Mouse (Mus musculus) activated CD4-positive, CD25-positive, alpha-beta regulatory T cell, adult 4 months (primary cell): ENCODE data around the gene Slc22a12. TPM values are rescaled to one million over a fixed set of nuclear protein-coding genes. Genes with fewer than 3 reads are reported as not detected.

Experiments used
- ATAC-seq: one replicate; pipeline ENCODE4 v1.8.0; 2017
- polyA plus RNA-seq, 2 experiments: library from polyadenylated mRNA; unstranded; fragments of 100-300 nt; shearing (Covaris generic); gene quantifications; one replicate each; pipeline ENCODE4 v1.2.1; 2017

Slc22a12 gene
- polyA plus RNA-seq, 2 experiments from 2014 or later: not detected

DNA sequence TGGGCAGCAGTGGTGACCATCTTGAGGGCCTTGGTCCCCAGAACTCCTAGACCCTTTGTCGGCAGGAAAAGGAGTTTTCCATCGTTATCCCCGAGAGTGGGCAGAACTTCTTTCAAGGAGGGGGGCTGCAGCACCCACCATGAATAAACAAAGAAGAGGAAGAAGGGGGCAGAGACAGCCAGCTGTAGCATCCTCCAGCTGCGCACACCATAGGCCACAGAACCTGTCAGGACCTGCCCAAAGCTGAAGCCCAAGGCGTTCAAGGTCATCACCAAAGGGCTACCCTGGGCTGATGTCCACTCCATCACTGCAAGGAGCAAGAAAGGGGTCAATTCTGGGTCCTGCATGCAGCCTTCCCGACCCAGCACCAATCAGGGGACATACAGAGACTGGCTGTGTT, 2.6 kb downstream of the Slc22a12 start:
- ATAC-seq: no peak

DNA sequence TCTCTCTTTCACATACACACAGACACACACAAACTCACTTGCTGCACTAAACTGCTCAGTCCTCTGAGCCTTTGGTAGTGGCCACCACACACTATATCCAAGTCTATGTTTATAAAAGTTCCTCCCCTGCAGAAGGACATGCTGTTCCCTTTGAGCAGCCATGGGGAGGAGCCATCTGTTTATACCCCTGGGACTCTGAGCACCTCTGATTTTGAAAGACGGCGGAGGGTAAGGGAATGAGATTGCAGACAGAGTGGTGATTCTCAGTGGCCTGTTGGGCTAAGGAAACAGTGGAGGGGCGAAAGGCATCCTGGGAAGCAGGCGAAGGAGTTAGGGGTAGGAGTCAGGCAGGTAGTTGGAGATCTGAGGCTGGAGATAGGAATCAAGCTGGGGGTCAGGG, 3.2 kb downstream of the Slc22a12 start:
- ATAC-seq: no peak

DNA sequence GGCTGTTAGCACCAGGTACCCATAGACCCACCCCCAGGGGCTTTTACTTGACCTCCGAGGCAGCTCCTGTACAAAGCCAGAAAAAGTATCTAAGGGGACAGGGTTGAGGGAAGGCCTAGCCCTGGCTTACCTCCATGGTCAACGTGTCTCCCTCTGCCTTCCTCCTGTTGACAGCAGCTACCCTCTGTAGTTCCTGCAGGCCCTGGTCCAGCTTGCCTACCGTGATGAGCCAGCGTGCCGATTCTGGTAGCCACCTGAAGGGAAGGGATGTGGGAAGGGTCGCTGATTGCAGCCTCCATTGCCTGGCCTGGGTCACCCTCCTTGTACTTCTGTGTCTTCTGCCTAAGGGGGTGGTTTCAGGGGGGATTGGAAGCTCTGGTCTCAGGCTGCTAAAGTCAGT, 4.3 kb downstream of the Slc22a12 start:
- no peak for ATAC-seq

DNA sequence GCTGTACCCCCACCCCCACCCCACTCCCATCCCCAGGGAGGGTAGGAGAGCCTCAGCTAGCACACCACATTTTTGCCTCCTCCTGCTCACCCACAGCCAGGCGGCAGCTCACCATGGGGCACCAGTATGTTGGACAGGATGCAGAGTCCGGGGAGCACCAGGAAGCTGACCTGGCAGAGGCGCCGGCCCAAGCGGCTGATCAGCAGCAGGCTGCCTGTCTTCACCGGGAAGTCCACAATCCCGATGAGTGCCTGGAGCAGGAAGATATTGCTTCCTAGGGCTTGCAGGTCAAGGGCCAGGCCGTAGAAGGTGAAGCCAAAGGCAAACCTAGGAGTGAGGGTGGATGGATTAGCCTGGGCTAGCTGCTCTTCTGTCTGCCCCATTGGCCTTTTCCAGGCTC, 5.3 kb downstream of the Slc22a12 start:
- no peak for ATAC-seq

DNA sequence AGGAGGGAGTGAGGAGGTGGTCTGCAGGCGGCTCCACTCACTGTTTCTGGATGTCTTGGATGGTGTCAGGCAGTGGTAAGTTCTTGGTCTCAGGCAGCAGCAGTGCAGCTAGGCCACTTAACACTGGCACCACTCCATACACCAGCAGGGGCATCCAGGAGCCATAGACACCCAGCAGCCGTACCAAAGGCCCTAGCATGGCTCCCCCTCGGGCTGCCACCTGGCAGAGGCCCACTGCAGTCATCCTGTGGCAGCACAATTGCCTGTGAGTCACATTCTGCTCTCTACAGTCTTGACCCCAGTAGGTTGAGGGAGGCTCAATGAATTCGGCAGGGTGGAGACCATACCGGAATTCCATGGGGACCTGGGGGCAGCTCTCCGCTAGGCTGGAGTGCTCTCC, 6.1 kb downstream of the Slc22a12 start:
- ATAC-seq: no peak

DNA sequence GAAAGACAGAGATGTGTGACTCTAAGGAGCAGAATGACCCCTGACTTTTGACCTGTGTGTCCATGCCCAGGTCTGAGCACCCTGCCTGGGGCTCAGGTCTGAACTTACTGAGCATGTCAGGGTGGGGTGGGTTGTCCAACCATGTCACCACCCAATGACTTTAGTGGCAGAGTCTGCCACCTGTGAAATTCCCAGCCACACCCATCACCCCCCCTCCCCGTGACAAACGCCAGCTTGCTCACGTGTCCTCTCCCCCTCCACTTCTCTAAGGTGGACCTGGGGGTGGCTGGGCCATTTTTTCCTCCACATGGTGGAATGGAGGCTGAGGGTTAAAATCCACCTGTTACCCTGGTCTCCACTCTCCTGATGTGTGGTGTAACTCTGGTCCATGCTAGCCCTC, 6.6 kb downstream of the Slc22a12 start:
- no peak for ATAC-seq

DNA sequence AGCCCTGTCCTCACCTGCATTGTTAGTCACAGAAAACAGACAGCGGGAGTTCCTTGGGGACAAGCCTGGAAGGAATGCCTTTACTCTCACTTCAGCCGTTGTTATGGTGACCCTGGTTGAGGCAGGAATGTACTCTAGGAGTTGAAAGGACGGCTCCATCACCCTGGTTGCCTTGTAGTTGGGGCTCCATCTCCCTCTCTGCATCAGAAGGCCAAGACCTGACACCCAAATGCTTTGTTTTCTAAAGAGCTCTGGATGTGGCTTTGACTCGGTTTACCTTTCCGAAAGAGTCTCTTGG, 8.8 kb downstream of the Slc22a12 start:
- ATAC-seq: no peak

DNA sequence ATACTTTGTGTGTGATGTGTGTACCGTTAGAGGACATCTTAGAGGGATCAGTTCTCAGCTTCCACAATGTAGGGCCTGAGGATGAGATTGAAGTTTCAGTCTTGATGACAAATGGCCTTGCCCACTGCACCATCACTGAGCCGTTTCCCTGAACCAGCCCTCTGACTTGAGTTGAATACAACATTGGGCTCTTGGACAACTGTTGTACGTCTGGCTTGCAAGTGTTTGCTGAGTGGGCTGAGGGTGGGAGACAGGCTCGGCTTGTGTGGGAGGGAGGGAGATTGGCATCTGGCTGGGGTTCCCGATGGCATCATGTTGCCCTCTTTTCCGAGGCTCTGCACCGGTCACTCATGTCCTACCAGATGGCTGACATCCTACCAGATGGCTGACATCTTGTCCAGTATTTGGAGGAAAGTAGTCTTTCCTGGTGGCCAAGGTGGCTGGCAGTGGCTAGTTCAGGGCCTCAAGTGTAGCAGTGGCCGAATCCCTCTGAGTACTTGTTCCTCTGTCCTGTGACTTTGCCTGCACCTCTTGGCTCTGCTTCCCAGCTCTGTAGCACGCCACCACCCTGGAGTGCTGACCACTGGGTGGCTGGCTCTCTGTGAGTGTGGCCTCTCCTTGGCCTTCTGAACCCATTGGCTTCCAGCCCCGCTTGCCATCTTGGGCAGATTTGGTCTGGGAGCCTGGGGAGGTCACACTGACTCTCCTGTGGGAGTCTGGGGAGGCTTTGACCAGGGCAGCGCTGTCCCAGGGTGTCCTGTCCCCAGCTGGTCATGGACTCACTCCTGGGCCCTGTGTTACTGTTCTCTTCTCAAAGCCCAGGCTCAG, 9.3 kb downstream of the Slc22a12 start:
- ATAC-seq: no peak

DNA sequence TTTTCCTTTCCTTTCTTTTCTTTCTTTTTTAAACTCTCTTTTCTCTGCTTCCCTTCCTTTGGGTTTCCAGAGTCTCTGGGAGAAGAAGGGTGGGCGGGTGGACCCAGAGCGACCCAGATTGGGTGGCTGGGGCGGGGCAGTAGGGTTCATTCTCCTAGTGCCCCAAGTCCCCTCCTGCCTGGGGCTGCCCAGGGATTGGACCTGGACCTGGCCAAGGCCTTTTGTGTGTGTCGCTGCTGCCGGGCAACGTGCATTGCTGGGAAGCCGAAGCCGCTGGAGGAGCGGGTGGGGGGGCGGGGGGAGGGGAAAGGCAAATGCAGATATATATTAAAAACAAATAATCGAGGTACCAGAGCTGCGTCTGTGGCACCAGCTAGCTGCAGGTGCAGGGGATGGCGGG, 10.2 kb downstream of the Slc22a12 start:
- ATAC-seq: no peak

DNA sequence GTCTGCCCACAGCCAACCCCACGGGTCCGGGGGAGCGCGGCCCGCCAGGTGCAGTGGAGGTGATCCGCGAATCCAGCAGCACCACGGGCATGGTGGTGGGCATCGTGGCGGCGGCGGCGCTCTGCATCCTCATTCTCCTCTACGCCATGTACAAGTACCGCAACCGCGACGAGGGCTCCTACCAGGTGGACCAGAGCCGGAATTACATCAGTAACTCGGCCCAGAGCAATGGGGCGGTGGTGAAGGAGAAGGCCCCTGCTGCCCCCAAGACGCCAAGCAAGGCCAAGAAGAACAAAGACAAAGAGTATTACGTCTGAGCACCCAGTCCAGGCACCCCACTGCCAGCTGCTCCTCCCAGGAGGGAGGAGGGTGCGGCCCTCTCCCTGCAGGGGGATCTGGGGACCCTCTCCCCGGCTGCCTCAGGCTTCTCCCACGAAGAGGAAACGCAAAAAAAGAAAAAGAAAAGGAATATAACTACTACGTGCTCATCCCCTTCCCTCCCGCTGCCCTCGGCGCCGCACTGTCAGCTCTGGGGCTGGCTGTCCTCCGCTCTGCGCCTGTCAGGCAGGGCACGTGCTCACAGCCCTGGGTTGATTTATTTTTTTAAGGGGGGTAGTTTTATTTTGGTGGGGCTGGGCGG, 10.9 kb downstream of the Slc22a12 start:
- ATAC-seq: no peak

DNA sequence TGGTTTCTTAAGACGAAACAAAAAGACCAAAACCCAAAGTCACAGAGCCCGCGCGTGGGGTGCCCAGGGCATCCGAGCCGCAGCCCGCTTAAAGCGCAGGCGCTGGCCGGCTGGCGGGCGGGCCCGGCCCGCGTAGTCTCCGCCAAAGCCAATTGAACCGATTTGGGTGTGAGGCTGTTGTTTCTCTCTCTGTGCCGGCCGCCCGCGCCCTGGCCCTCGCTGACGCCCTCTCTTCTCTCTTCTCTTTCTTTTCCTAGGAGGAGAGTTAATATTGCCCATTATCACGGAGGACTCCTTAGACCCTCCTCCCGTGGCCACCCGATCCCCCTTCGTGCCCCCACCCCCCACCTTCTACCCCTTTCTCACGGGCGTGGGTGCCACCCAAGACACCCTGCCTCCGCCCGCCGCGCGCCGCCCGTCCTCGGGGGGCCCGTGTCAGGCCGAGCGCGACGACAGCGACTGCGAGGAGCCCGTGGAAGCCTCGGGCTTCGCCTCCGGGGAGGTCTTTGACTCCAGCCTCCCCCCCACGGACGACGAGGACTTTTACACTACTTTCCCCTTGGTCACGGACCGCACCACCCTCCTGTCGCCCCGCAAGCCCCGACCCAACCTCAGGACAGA, 11.7 kb downstream of the Slc22a12 start:
- ATAC-seq: no peak

DNA sequence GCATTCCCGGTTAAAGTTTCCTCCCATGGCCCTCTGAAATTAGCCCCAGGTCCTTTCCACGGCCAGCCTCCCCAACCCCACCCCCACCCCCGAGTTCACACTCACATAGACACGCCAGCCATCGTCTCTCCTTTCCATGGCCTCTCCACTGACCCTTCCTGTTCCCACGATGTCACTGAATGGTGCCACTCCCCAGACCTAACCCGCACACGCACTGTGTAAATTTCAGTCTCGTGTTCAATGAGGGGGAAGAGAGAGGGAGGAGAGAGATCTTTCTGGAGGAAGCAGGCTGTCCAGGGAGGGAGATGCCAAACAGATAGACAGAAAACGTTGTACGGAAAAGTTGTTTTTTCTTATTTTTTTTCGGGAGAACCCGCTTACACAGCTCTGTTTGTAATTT, 12.5 kb downstream of the Slc22a12 start:
- no peak for ATAC-seq

DNA sequence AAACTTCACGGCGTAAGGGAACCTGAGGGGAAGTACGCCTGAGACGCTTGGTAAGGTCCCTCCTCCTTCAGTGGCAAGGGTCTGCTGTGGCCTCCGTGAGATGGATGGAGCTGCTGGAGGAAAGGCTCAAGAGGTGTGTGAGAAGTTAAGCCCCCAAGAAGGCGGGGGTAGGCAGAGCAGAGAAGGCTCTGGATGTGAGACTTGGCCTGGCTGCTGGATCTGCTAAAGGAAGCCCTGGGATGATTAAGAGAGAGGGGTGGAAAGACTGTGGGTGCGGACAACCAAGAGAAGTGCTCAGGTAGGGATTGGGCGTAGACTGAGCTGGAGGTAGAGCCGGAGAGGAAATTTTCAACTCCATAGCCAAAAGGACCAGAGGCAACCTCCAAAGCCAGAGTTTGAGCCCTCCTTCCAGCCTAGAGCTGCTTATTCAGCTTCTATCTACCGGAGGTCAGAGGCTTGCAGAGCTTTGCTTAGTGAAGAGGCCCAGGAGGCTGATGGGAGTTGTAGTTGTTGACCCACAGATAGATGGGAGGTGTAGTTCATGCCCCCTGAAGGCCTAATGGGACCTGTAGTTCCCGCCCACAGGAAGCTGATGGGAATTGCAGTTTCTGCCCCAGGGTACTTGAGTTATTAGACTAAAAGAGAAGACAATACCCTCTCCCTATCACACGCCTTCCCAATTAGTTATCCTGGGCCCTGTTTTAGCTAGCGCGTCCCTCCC, 13.4 kb downstream of the Slc22a12 start:
- no peak for ATAC-seq

DNA sequence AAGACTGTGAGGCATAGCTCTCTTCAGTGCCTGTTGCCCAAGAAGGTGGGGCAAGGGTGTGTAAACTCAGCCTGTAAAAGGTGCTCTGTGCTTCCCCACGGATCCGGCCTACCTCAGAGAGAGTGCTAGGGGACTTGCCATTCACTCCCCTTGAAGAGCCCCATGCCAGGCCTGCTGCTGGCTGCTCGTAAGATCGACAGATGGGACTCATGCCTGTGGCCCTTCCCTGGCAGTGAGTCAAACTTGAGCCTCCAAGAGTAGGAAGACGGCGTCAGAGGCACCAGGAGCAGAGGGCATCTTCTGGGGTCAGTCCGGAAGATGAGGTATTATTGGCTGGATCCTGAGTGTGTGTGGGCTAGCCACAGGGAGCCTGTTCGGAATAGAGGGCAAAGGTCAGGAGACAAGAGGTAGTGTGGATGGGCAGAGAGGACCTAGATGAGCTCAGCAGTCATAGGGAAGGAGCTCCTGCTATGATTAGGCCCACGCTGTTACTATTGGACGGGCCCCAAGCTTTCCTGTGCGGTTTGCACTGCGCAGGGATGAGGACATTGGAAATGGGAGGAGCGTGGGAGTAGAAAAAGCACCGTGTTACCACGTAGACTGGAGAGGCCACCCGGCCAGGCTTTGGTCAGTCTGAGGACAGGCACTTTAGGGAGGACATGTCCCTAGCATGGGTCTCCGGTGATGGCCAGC, 14.8 kb downstream of the Slc22a12 start:
- no peak for ATAC-seq

DNA sequence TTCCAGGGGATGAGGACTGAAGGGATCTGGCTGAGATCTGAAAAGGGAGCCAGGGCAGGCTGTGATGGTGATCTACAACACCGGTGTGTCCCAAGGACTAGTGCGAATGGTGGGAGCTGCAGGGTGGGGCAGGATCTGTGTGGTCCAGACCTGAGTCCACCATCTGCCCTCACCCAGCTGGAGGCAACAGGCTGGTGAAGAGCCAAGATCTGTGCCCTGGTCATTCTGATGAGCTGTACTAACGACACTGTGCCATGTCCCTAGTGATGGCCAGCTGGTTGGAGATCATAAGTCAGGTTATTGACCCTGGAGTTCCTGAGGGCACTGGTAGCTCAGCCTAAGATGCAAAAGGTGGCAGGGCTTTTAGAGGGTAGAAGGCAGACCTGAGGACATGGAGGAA, 15.4 kb downstream of the Slc22a12 start:
- no peak for ATAC-seq

DNA sequence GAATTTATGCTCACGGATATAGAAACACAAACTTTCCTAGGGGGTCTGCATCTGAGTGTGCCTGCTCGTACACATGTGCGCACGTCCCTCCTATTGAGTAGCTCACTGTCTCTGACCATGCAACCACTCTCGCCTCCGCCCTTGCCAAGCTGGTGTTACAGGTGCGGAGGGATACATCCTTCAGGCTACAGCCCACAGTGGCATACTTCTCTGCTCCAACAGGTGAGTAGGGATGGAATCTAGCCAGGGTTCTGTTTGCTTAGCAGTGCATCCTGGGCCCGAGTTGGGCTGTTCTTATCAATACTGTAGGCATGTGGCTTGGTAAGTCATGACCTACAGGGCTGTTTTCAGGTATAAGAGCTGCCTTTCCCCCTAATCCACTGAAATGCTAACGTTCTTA, 16.8 kb downstream of the Slc22a12 start:
- no peak for ATAC-seq

DNA sequence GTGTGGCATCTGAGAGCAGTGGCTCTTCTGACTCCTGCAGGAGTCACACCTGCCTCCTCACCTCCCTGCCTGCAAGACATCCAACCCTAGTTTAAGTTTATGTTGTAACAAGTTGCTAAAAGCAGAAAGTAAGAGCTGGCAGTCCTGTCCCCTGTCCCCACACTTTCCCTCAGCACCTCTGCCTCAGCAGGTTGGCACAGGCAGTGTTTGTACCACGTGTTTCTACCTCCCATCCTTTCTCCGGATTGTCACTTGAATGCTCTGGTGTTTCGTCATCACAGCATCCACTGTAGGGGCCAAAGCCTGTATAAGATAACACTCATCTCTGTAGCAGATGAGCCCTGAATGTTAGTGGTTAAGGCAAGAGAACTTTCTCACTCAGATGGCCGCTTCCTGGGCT, 17.8 kb downstream of the Slc22a12 start:
- no peak for ATAC-seq

DNA sequence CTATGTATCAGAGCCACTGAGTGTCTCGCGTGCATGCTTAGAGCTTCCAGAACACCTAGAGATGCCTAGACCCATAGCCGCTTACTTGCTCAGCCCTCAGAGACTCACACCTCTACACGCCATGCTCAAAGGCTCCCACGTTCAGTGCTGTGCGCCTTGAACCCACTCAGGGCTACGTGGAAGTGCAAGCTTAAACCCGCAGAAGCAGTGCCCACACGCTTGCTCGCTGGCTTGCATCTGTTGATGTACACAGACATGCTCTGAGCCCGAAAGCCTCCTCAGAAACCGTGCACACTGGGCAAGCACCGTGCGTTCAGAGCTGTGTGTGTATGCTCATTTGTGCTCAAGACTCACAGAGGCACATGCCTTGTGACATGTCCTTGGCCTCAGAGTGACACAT, 20.5 kb downstream of the Slc22a12 start:
- no peak for ATAC-seq

DNA sequence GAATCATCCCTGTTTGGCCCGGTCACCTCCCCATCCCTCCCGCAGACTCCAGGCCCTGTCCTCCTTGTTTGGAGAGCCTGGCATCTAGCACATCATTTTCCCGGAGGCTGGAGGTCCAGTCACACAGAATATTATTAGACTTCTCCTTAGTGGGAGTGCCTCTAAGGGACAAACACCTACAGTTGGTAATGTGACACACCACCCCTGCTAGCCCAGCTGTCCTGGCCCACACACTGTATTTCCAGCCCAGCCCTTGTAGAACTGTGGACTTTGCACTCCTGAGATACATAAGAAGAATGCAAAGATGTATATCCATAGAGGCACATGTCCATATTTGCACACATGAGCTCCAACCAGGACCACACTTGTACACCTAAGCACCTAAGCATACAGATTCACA, 21.2 kb downstream of the Slc22a12 start:
- no peak for ATAC-seq

DNA sequence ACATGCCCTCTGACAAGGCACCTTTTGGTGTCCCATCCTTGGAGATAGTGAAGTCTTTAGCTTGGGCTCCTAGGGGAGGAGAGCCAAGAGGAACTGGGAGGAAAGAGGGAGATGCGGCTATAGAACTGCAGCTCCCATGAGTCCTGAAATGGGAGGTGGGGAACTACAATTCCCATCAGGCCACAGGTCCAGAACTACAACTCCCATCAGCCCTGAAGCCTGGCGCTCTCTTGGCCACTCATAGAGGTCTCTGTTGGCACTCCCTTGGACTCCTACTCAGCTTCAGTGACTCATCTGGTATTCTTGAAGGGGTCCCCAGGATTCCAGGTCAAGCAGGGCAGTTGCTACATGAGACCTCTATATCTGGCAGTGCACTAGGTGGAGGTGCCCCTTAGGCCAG, 23.3 kb downstream of the Slc22a12 start:
- no peak for ATAC-seq

DNA sequence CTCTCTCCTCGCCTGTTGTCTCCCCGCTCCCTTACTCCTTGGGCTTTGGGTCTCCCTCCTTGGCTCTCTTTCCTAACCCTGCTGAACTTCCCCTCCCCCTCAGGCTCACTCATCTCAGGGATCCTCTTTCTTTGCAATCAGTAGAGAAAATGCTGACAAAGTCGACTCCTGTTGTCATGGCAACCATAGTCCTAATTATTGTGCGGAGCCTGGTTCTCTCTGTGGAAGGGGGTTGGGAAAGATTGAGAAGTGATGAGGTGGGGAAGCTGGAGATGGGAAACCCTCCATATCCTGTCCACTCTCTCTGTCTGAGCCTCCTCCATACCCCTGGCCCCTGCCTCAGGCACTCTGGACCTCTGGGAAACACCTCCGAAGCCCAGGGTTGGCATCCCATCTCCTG, 24.2 kb downstream of the Slc22a12 start:
- no peak for ATAC-seq

DNA sequence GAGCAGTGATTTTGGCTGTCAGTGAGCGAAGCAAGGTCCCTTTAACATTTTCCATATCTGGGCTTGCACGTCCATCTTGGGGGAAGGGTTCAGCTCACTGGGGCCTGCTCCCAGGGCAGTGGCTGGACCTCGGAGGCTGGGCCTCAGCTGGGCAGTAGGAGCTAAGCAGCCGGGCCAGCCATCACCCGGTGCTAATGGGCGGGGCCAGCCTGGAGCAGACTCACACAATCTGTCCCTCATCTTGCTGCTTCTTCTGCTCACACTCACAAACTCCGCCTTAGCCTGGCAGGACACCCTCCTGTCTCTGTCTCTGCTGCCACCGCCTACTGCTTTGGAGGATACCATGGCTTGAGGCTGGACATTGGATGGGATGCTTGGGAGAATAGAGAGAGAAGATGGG, 26.7 kb downstream of the Slc22a12 start:
- ATAC-seq: no peak

DNA sequence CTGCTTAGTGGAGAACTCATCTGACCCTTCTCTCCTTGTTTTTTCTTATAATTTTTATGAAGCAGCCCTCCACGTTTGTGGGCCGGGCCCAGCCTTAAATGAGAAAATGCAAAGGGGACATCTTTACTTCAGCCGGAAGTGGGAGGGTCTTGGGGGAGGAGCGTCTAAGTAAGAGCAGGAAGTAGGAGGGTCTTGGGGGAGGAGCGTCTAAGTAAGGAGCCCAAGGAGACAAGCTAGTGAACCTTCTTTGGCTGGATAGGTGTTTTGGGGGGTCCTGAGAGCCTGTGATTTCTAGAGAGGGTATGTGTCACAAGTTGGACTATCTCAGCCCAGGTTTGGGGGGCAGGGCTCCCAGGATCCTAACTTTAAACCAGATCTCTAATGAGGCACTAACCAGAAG, 27.4 kb downstream of the Slc22a12 start:
- no peak for ATAC-seq
